Mouse (Mus musculus): ENCODE measurements at regions not wholly inside any gene's neighbourhood (a gene's known extent, or its start where the extent isn't known, plus 50 kb on each side); places are given as distances from the start of the nearest gene placed in this dataset.

- DNase-seq (ENCODE audit: low read depth), result no peak
Observed at GRCm38 (mm10) chr15:43926034-43926433, 3791.9 kb downstream of the 9330182O14Rik start.

DNA sequence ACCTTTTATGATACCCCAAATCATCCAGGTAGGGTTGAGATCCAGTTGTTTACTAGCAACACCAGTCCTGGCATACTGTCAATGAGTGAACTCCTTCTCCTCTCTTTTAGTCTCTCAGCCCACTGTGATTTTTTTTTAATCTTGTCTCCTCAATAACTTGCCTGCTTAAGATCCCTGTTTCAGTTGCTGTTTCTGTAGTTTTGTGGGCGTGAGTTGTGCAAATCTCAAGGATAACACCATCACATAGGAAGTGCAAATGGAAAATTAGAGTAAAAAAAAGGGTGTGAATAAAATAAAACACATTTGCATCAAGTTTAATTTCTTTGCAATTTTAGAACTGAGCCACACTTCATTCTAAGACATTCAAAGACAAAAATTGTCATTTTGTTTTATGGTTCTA lies 3799.4 kb downstream of the 9330182O14Rik start:
- DNase-seq (ENCODE audit: low read depth), result no peak

- DNase-seq (ENCODE audit: low read depth), result no peak
Observed at GRCm38 (mm10) chr15:43940424-43940823, 3806.3 kb downstream of the 9330182O14Rik start.

DNA sequence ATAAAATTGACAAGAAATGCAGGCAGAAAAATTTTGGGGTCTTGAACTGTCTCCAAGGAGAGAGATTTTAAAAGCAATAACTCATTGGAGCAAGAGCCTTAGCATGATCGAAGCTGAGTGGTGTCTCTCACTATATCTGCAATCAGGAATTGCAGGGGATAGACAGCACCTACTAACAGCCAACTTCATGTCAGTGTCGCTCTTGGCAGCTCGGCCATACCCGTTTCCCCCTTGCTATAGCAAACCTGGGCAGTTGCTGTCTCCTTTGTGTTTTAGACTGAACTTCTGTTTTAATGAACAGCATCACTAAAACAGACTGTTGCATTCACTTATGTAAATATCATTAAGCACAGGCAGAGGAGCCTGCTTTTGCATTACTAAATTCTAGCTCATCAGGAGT lies 3806.7 kb downstream of the 9330182O14Rik start:
- no peak for DNase-seq (ENCODE audit: low read depth)

DNA sequence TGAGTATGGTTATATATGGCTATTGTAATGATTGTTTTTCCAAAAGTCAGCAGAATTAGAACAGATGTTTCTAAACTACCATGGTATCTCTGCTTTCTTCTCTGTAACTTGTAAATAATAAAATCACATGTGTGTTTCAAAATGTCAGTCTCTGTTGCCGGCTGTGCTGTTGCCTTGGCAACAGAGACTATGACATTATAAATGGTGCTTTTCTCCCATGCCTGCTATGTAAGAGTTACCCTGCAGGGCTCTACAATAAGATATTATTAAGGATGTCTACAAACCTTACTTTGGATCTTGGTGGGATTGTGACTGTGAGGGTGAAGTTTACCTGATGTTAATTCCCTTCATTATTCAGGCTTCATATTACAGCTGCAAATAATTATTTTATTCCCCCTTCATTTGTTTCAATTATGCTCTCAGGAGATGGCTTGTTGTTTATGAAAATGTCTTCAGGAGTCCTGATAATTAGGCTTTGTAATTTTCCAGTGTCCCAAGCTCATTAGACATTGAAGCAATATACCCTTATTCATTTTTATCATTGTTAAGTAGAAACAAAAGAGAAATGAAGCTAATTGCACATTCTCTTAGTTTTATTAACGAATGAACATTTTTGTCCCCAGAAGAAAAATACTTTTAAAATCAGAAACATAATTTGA lies 3808.0 kb downstream of the 9330182O14Rik start:
- DNase-seq (ENCODE audit: low read depth), result no peak

DNA sequence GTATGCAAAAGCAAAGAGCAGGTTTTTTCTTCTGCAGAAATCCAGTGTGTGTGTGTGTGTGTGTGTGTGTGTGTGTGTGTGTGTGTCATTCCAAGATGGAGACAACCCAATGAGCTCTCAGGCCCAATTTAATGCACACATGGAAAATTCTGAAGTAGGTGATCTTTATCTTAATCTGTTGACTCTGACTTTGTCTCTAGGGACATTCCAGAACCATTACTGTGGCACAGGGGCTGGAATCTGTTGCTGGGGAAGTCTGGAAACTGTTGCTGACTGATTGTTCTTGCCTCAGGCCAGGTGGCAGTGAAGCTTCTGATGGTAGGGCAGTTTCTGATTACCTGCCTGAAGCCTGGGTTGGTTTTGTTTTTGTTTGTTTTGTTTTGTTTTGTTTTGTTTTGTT lies 3850.8 kb downstream of the 9330182O14Rik start:
- DNase-seq (ENCODE audit: low read depth), result no peak

DNA sequence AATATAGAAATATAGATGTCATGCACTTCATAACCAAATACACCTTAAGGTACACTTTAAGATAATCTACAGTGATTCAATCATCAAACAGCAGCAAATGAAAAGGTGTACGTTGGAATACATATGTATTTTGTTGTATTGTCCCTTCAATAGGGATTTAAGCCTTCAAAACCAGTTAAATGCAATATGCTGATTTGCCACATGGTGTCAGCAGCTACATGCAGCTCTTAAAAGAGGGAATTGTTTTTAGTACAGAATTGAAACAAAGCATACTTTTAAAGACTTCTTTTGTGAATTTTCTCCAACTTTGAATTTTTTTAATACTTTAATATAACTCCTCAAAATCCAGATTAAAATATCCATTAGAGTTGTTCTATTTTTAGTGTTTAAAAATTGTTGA lies 3857.1 kb downstream of the 9330182O14Rik start:
- DNase-seq (ENCODE audit: low read depth), result peak; percentile 65

DNA sequence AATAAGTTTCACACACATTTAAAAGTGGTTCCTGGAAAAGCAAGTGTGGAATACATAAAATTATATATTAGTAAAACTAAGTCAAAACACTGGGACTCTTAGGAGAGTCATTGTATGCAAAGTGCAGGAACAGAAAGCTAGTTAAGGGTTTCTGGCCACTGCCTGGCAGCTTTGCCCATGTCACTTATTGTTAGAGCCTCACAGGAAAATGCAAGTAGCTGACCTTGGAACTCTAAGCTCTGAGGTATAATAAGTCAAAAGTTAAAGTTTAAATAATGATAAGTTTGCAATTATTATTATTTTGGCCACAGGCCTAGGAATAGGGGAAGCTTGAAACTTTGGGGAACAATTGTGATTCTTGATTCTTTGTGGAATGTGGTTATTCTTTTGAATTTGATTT lies 3858.8 kb downstream of the 9330182O14Rik start:
- DNase-seq (ENCODE audit: low read depth), result no peak

GRCm38 (mm10) chr15:44026468-44027028 lies 3892.4 kb downstream of the 9330182O14Rik start:
- DNase-seq (ENCODE audit: low read depth), result no peak

DNA sequence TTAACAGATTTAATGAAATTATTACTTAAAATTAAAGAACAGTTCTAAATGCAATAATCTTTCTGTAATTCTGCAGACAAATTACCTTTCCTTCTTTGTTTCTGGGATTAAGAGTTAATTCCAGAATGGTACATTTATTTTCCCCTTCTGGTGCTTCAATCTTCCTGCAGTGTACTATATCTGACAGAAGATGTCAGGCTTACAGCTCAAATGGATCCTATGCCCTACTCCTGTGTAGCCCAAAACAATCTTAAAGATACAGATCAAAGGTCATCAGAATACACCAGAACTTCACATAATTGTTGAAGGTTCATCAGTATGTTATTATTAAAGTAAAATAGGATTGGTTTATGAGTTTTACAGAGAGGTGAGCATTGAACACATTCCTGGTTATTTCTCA lies 3901.7 kb downstream of the 9330182O14Rik start:
- peak; percentile 5 for DNase-seq (ENCODE audit: low read depth)

DNA sequence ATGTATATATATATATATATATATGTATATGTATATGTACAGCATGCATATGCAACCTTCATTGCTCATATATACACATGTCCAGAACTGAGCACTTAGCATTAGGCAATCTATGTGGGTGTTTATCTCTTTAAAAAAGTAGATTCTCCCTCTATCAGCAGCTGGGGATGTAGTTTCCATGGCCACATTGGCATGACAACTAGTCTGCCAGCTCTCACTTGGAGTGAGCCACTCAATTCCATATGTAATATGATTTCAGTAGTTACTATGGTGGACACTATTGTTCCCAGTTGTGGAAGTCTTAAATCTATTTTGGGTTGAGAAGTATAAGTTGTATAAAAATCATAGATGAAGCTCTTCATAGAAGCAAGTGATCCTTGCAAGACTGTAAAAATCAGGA lies 3903.7 kb downstream of the 9330182O14Rik start:
- DNase-seq (ENCODE audit: low read depth), result no peak

GRCm38 (mm10) chr15:44050565-44051274 lies 3916.6 kb downstream of the 9330182O14Rik start:
- DNase-seq (ENCODE audit: low read depth), result no peak

DNA sequence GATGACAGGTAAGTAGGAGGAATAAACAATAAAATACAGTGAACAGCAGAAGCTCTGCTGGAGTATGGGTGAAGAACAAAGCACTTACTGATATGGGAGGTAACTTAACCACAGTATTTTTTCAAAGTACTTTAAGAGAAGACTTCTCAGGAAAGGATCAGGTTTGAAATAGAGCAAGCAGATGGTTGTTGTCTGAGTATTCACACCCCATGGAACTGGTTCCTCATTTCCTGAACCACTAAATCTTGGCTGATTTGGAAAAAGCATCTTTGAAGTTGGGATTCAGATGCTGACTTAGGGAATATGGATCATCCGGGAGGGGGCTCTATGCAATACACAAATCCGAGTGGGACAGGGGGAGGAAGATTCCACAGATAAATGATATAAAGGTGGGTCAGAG lies 3930.7 kb downstream of the 9330182O14Rik start:
- no peak for DNase-seq (ENCODE audit: low read depth)

GRCm38 (mm10) chr15:44083680-44084079 lies 3949.5 kb downstream of the 9330182O14Rik start:
- DNase-seq (ENCODE audit: low read depth), result no peak

DNA sequence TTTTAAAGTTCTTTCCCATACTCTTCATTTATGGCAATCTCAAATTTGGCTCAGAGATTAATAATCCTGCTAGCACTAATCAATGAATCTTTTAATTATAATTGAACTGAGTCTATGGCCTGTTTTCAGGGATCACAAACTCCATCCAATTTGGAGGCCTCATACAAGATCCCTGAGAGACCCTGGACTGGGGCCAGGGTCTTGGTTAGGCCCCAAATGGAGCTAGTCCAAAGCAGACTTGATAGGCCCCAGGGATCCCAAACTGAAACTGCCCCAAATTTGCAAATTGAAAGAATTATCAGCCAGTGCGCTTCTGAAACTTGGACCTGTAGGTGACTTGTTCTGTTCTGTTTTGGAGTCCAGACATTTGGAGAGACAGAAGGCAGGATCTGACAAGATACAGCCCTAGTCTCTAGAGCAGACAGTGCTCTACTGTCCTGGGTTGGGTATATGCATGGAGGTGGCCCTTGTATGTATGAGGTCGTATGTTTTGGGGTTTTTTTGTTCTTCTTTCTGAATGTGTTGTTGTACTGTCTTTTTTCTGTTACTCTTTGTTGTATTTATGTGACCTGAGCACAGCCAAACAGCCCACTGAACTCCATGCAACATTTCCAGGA lies 3978.3 kb downstream of the 9330182O14Rik start:
- DNase-seq (ENCODE audit: low read depth), result no peak

GRCm38 (mm10) chr15:44134213-44134612 lies 4000.0 kb downstream of the 9330182O14Rik start:
- no peak for DNase-seq (ENCODE audit: low read depth)
